Mouse (Mus musculus) hematopoietic stem cell, adult 5-6 weeks (primary cell): ENCODE measurements around the gene Bcl2l2. TPM values are rescaled to one million over a fixed set of nuclear protein-coding genes. Genes with fewer than 3 reads are reported as not detected.

Experiments
- ATAC-seq, 2 experiments: fragments of 125-278 bp in 1 of 2; replicated peaks in 1 of 2; 2 replicates each; pipeline ENCODE4 v1.8.0; 2016 to 2017; ENCODE audit warnings: inconsistent platforms in 2 of 2, mild to moderate bottlenecking in 2 of 2, moderate number of reproducible peaks in 2 of 2, low read depth in 1 of 2, moderate TSS enrichment in 1 of 2; ENCODE audit not compliant: low FRiP score in 2 of 2, poor library complexity in 2 of 2, severe bottlenecking in 2 of 2, insufficient read depth in 1 of 2, low TSS enrichment in 1 of 2
- total RNA-seq: library from RNA; stranded (forward); fragments of 172-1452, 232-1000 nt; gene quantifications from 2 replicates; pipeline ENCODE4 v1.2.3, GENCODE M21; 2017

Gene Bcl2l2
- total RNA-seq, 1 experiment from 2014 or later: 6.1 TPM

- peak; percentile 44 to 63; a peak in 3 of 4 replicates for ATAC-seq
Observed at GRCm38 (mm10) chr14:54925349-54926342, 42.5 kb downstream of the Bcl2l2 start, which contains the start of gene Efs. Gene Efs (minus strand): TSS chr14:54926126.

GRCm38 (mm10) chr14:54926401-54927158 lies 43.4 kb downstream of the Bcl2l2 start:
- ATAC-seq: no peak

DNA sequence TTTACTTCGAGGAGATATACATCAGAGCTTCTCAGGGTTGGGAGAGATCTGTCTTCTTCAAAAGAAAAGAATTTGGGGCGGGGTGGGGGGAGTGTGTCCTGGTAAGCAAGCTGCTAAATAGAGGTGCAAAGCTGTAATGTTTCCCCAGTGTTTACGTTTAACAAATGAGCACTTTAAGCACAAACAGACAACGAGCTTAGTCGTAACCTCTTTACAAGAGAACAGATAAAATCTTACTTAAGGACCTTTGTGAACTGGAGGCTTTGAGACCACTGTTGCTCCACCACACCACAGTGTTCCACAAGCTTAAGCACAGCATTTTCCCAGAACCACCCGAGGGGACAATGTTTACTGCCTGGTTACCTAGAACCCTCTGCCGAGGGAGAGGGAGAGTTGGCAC lies 44.1 kb downstream of the Bcl2l2 start:
- ATAC-seq: no peak

- ATAC-seq: no peak
Observed at GRCm38 (mm10) chr14:54929801-54930200, 46.6 kb downstream of the Bcl2l2 start.

DNA sequence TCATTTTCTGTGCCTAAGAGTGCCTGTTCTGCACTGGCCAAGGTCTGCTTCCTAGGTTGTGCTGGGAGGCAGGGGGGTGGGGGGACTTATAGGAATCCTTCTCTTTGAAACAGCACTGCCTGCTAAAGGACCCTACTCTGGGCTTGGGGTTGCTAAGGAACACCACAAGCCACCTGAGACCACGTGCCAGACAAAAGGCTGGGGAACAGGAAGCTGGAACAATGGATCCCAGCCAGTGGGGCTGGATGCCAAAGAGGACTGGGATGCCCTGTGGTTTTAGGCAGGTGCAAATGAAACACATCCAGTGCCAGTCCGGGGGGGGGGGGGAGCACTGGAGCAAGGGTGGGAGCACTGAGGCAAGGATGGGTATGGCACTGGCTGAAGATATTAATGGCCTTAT lies 47.3 kb downstream of the Bcl2l2 start:
- no peak for ATAC-seq

- ATAC-seq: no peak
Observed at GRCm38 (mm10) chr14:54932645-54933150, 49.5 kb downstream of the Bcl2l2 start, which contains the start of gene Il25. Gene Il25 (plus strand): TSS chr14:54932695.

DNA sequence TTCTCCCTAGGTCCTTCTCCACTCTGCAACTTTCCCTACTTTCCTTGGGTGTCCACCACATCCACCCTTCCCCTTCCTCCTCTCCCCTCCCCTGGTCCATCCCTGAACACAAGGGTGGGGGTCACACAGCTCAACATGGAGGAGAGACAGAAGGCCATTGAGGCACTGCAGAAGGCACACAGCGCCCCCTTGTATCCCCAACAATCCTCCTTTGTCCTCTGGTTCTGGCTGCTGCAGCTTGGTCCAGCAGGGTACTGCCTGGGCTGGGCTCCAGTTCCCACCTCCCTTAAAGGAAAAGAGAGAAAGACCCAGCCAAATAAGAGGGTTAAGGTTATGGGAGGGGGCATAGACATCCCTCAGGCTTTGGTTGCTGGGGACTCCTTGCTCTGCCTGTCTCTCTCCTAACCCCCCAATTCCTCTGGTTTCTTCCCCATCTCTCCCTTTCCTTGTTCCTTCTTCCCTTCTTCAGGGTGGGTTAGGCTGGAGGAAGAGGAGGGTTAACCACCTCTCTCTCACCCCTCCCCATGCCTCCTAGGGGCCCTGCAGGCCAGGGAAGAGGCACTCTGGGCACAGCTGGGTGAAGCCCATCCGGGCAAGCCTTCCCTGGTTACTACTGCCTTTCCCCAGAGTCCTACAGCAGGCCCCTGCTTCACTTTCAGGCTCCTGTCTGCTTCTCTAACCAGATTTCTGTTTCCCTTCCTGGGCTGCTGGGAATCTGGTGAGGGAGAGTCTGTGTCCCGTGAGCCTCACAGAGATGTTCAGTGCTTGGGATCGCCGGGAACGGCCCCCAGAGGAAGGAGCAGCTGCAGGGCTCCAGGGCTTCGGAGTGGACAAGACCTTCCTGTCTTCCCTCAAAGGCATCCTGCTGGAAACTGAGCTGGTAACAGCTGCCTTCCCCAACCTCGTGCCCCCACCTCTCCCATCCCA lies 53.0 kb downstream of the Bcl2l2 start, which contains the start of gene Cmtm5:
Cmtm5 (plus strand) TSS at position 358 of the 927 bp plus-strand sequence.
- no peak for ATAC-seq

DNA sequence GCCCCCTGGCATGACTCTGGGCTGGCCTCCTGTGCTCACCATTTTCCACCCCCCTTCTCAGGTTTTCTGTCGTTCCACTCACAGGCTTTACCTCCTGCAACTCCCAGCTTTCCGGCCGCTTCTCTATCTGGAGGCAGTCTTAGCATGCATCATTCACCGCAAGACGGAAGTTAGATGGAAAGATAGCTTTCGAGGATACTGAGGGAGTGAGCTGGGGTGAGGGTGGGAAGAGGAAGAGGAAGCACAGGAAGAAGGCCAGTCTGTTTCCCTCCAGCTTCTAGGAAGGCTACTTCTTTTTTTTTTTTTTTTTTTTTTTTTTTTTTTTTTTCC lies 53.6 kb downstream of the Bcl2l2 start:
- ATAC-seq: peak; percentile 57 to 66

GRCm38 (mm10) chr14:54937361-54938182 lies 54.4 kb downstream of the Bcl2l2 start:
- ATAC-seq: no peak

Other genes with a start within 250 kb of the Bcl2l2 start
- not detected in 2 replicates for gene Gm17606, start 242.4 kb upstream of the Bcl2l2 start, total RNA-seq
- 1.4 and 2.3 TPM in 2 replicates for gene Cdh24, start 242.0 kb upstream of the Bcl2l2 start, total RNA-seq
- gene 1700123O20Rik, start 197.2 kb upstream of the Bcl2l2 start, total RNA-seq: 34.8 and 47.8 TPM in 2 replicates
- gene Acin1, start 196.4 kb upstream of the Bcl2l2 start, total RNA-seq: 261 and 357 TPM in 2 replicates
- gene Gm29776, start 184.5 kb upstream of the Bcl2l2 start, total RNA-seq: 1.1 TPM in 1 of 2 replicates, not detected in the other
- 11.4 and 25.4 TPM in 2 replicates for gene Cebpe, start 171.2 kb upstream of the Bcl2l2 start, total RNA-seq
- 2.3 and 3.2 TPM in 2 replicates for gene Slc7a8, start 101.4 kb upstream of the Bcl2l2 start, total RNA-seq
- gene Rnf212b, start 69.2 kb upstream of the Bcl2l2 start, total RNA-seq: not detected in 2 replicates
- 11.3 and 19.1 TPM in 2 replicates for gene Homez, start 12.4 kb upstream of the Bcl2l2 start, total RNA-seq
- gene Ppp1r3e, start 5.8 kb upstream of the Bcl2l2 start, total RNA-seq: 2.6 and 3.6 TPM in 2 replicates
- gene Gm20521, start 64 bp downstream of the Bcl2l2 start, total RNA-seq: not detected in 2 replicates
- 268 and 313 TPM in 2 replicates for gene Pabpn1, start 9.1 kb downstream of the Bcl2l2 start, total RNA-seq
- 0.94 and 4.6 TPM in 2 replicates for gene Slc22a17, start 29.8 kb downstream of the Bcl2l2 start, total RNA-seq
- not detected in 2 replicates for gene Efs, start 42.7 kb downstream of the Bcl2l2 start, total RNA-seq
- not detected in 2 replicates for gene Il25, start 49.3 kb downstream of the Bcl2l2 start, total RNA-seq
- gene Cmtm5, start 52.9 kb downstream of the Bcl2l2 start, total RNA-seq: not detected in 2 replicates
- not detected in 2 replicates for gene Myh6, start 83.5 kb downstream of the Bcl2l2 start, total RNA-seq
- gene Gm17428, start 93.6 kb downstream of the Bcl2l2 start, total RNA-seq: not detected in 2 replicates
- gene Myh7, start 111.2 kb downstream of the Bcl2l2 start, total RNA-seq: not detected in 2 replicates
- 58.0 and 66.5 TPM in 2 replicates for gene Ngdn, start 132.1 kb downstream of the Bcl2l2 start, total RNA-seq
- gene Zfhx2, start 208.9 kb downstream of the Bcl2l2 start, total RNA-seq: 3.1 and 3.8 TPM in 2 replicates
- 9.0 and 17.9 TPM in 2 replicates for gene Thtpa, start 211.4 kb downstream of the Bcl2l2 start, total RNA-seq
- gene Ap1g2, start 223.2 kb downstream of the Bcl2l2 start, total RNA-seq: 17.2 and 23.9 TPM in 2 replicates
- gene Jph4, start 233.6 kb downstream of the Bcl2l2 start, total RNA-seq: not detected in 2 replicates